ENCODE assay signal across 8 mouse cellular contexts in genomic region chr7:31049135-31049845, GRCm38 (mm10). TPM values are rescaled to one million over a fixed set of nuclear protein-coding genes. Genes with fewer than 3 reads are reported as not detected.
DNase-seq lines count a peak whose midpoint lies in the region; ATAC-seq and TF ChIP-seq lines count a peak whose summit lies in the region.

No protein-coding gene starts in this region.

- no peak overlapping the region for H3K27ac ChIP-seq in kidney, postnatal 0 days
- H3K27ac ChIP-seq in hindbrain, embryonic 11.5 days (ENCODE audit: low read depth, low read length): no peak overlapping the region
- H3K27ac ChIP-seq in midbrain, embryonic 13.5 days: no peak overlapping the region; the same call in 1 of the 2 replicates

- H3K36me3 ChIP-seq in kidney, postnatal 0 days (ENCODE audit: insufficient read depth, low read length): no peaks in the 10 kb centered on the region
- no peaks in the 10 kb centered on the region for H3K36me3 ChIP-seq in hindbrain, embryonic 11.5 days (ENCODE audit: control insufficient read depth, insufficient read depth, low read length)
- H3K36me3 ChIP-seq in midbrain, embryonic 13.5 days: no peaks in the 10 kb centered on the region

- H3K27me3 ChIP-seq in kidney, postnatal 0 days (ENCODE audit: insufficient read depth, low read length): peaks cover 39% of the 10 kb centered on the region
- H3K27me3 ChIP-seq in hindbrain, embryonic 11.5 days (ENCODE audit: control insufficient read depth, insufficient read depth, low read length): peaks cover 50% of the 10 kb centered on the region
- peaks cover 64% of the 10 kb centered on the region for H3K27me3 ChIP-seq in midbrain, embryonic 13.5 days

- peaks cover 19% of the 10 kb centered on the region for H3K4me1 ChIP-seq in kidney, postnatal 0 days (replicated peaks; ENCODE audit: insufficient read depth, low read length)
- peaks cover 7% of the 10 kb centered on the region for H3K4me1 ChIP-seq in hindbrain, embryonic 11.5 days (replicated peaks; ENCODE audit: control insufficient read depth, insufficient read depth, low read length)
- peaks cover 42% of the 10 kb centered on the region for H3K4me1 ChIP-seq in midbrain, embryonic 13.5 days (replicated peaks)

- no peak overlapping the region for H3K4me3 ChIP-seq in kidney, postnatal 0 days (replicated peaks; ENCODE audit: low read depth, low read length)
- H3K4me3 ChIP-seq in hindbrain, embryonic 11.5 days (ENCODE audit: low read depth, low read length): no peak overlapping the region
- H3K4me3 ChIP-seq in midbrain, embryonic 13.5 days (replicated peaks): peak overlapping the region; percentile 40

- H3K9me3 ChIP-seq in kidney, postnatal 0 days (replicated peaks; ENCODE audit: low read length): no peaks in the 10 kb centered on the region
- no peaks in the 10 kb centered on the region for H3K9me3 ChIP-seq in hindbrain, embryonic 11.5 days (ENCODE audit: control insufficient read depth, low read length)
- no peaks in the 10 kb centered on the region for H3K9me3 ChIP-seq in midbrain, embryonic 13.5 days

- WGBS in kidney, postnatal 0 days: 20% methylated on average over 5 of the region's 5 CpGs
- 22% methylated on average over 5 of the region's 5 CpGs for WGBS in hindbrain, embryonic 11.5 days
- WGBS in midbrain, embryonic 13.5 days: 18% methylated on average over 5 of the region's 5 CpGs

- ATAC-seq in kidney, postnatal 0 days (replicated peaks; ENCODE audit: low FRiP score, low read depth): no peak
- ATAC-seq in hindbrain, embryonic 11.5 days (ENCODE audit: low FRiP score): peak; percentile 16; the same call in 1 of the 2 replicates
- peak; percentile 9; the same call in 1 of the 2 replicates for ATAC-seq in midbrain, embryonic 13.5 days

- peak; percentile 27 for DNase-seq in kidney, postnatal 0 days (ENCODE audit: low spot score)
- no peak for DNase-seq in kidney, adult 11 months
- DNase-seq in cerebellum, postnatal 10 days: peak; percentile 90 to 91
- DNase-seq in hindbrain, embryonic 11.5 days (ENCODE audit: low spot score): peak; percentile 59
- no peak for DNase-seq in yolk sac, embryonic 10.5 days (ENCODE audit: low spot score)
- no peak for DNase-seq in thymus, postnatal 4 days
- no peak for DNase-seq in B cell, adult 2 months

- no peak overlapping the region for H3K9ac ChIP-seq in kidney, postnatal 0 days (ENCODE audit: low read depth, low read length)
- no peak overlapping the region for H3K9ac ChIP-seq in hindbrain, embryonic 11.5 days (ENCODE audit: low read depth, low read length)
- H3K9ac ChIP-seq in midbrain, embryonic 13.5 days (replicated peaks): peak overlapping the region; percentile 57

- TF ChIP-seq CTCF in kidney, postnatal 0 days (IDR thresholded peaks at IDR 0.05; ENCODE audit: low read depth): no peak

- 0 out of 2 replicates have a peak overlapping the region, but pooled peaks have one; percentile 25 for H3K4me2 ChIP-seq in kidney, postnatal 0 days (ENCODE audit: low read length)
- peak overlapping the region; percentile 29; the same call in 1 of the 2 replicates for H3K4me2 ChIP-seq in hindbrain, embryonic 11.5 days (replicated peaks; ENCODE audit: low read depth, low read length)
- H3K4me2 ChIP-seq in midbrain, embryonic 13.5 days (replicated peaks): peak overlapping the region; percentile 61

RNA-seq across cellular contexts. Expression of gene Fxyd7, which starts 2.0 kb away (rescaled TPM):
- 6.1 and 8.5 TPM in 2 replicates for polyA plus RNA-seq in kidney, postnatal 0 days (2015; fragmentation: Nextera tagmentation; extraction: Ambion mirVana)
- 8.7 and 12.6 TPM in 2 replicates for polyA plus RNA-seq in hindbrain, embryonic 11.5 days (2014; fragmentation: Nextera tagmentation; extraction: Ambion mirVana)
- 49.2 and 50.8 TPM in 2 replicates for polyA plus RNA-seq in midbrain, embryonic 13.5 days (2015; fragmentation: Nextera tagmentation; extraction: Ambion mirVana)

RNA-seq across cellular contexts. Expression of gene Fxyd5, which starts 7.0 kb away (rescaled TPM):
- 31.5 and 35.9 TPM in 2 replicates for polyA plus RNA-seq in kidney, postnatal 0 days (2015; fragmentation: Nextera tagmentation; extraction: Ambion mirVana)
- 12.3 and 14.1 TPM in 2 replicates for polyA plus RNA-seq in hindbrain, embryonic 11.5 days (2014; fragmentation: Nextera tagmentation; extraction: Ambion mirVana)
- polyA plus RNA-seq in midbrain, embryonic 13.5 days (2015; fragmentation: Nextera tagmentation; extraction: Ambion mirVana): 10.3 and 11.7 TPM in 2 replicates

RNA-seq across cellular contexts. Expression of gene Fxyd1, which starts 7.7 kb away (rescaled TPM):
- polyA plus RNA-seq in kidney, postnatal 0 days (2015; fragmentation: Nextera tagmentation; extraction: Ambion mirVana): 62.0 and 76.3 TPM in 2 replicates
- 15.6 and 18.1 TPM in 2 replicates for polyA plus RNA-seq in hindbrain, embryonic 11.5 days (2014; fragmentation: Nextera tagmentation; extraction: Ambion mirVana)
- polyA plus RNA-seq in midbrain, embryonic 13.5 days (2015; fragmentation: Nextera tagmentation; extraction: Ambion mirVana): 5.2 and 5.6 TPM in 2 replicates

RNA-seq across cellular contexts. Expression of gene Lgi4, which starts 9.9 kb away (rescaled TPM):
- 0.24 and 0.34 TPM in 2 replicates for polyA plus RNA-seq in kidney, postnatal 0 days (2015; fragmentation: Nextera tagmentation; extraction: Ambion mirVana)
- polyA plus RNA-seq in hindbrain, embryonic 11.5 days (2014; fragmentation: Nextera tagmentation; extraction: Ambion mirVana): 1.0 and 2.8 TPM in 2 replicates
- polyA plus RNA-seq in midbrain, embryonic 13.5 days (2015; fragmentation: Nextera tagmentation; extraction: Ambion mirVana): 0.16 and 0.30 TPM in 2 replicates

RNA-seq across cellular contexts. Expression of gene Fxyd3, which starts 27.2 kb away (rescaled TPM):
- 16.9 and 22.5 TPM in 2 replicates for polyA plus RNA-seq in kidney, postnatal 0 days (2015; fragmentation: Nextera tagmentation; extraction: Ambion mirVana)
- polyA plus RNA-seq in hindbrain, embryonic 11.5 days (2014; fragmentation: Nextera tagmentation; extraction: Ambion mirVana): 6.3 and 8.6 TPM in 2 replicates
- 0.47 TPM in 1 of 2 replicates, not detected in the other for polyA plus RNA-seq in midbrain, embryonic 13.5 days (2015; fragmentation: Nextera tagmentation; extraction: Ambion mirVana)

Comparison
In these comparisons a context has a peak if more than half of its experiments do, and no peak if none do; other contexts are left out.
1. DNase-seq: peak in kidney, postnatal 0 days (single experiment), cerebellum, postnatal 10 days (2 of 2) and hindbrain, embryonic 11.5 days (single experiment); none in kidney, adult 11 months (single experiment), yolk sac, embryonic 10.5 days (single experiment), thymus, postnatal 4 days (single experiment) and B cell, adult 2 months (0 of 2).
2. Peak in every context shown above with its lines, with median percentiles within 50 percentile points of each other: H3K4me2 ChIP-seq.